Mouse (Mus musculus): ENCODE measurements at regions not wholly inside any gene's neighbourhood (a gene's known extent, or its start where the extent isn't known, plus 50 kb on each side); places are given as distances from the start of the nearest gene placed in this dataset.
A peak's percentile ranks its signal among the peaks of the same experiment; 100 is the strongest.
"Not testable (repeated sequence)": the region's sequence is repeated elsewhere in the genome, so short reads cannot be mapped to it uniquely, and the experiment has no call there.

GRCm38 (mm10) chr5:13654173-13654572 is 137.2 kb upstream of the Speer3 start:
- H3K27ac ChIP-seq, result no peak overlapping the region
- no peak overlapping the region for H3K9ac ChIP-seq
- no peak overlapping the region for H3K4me2 ChIP-seq
- H3K36me3 ChIP-seq, result no peaks in the 10 kb centered on the region
- no peaks in the 10 kb centered on the region for H3K27me3 ChIP-seq
- peak; percentile 49; the same call in 1 of the 2 replicates for ATAC-seq (ENCODE audit: borderline replicate concordance, extremely low read depth, low FRiP score, low TSS enrichment)
- no peak overlapping the region for H3K4me3 ChIP-seq
- peaks cover 4% of the 10 kb centered on the region; the same call in 1 of the 2 replicates for H3K4me1 ChIP-seq
- no peaks in the 10 kb centered on the region for H3K9me3 ChIP-seq

- not testable (repeated sequence) for H3K27me3 ChIP-seq
These were observed 133.1 kb upstream of the Speer3 start for GRCm38 (mm10) chr5:13658301-13658700.

GRCm38 (mm10) chr5:13659514-13659913 is 131.9 kb upstream of the Speer3 start:
- Histone ChIP-seq H3K9ac (no peak overlapping the region), H3K27ac (no peak overlapping the region), H3K9me3 (no peaks in the 10 kb centered on the region), H3K36me3 (no peaks in the 10 kb centered on the region), H3K4me3 (no peak overlapping the region), H3K4me2 (no peak overlapping the region), H3K4me1 (no peaks in the 10 kb centered on the region), H3K27me3 (no peaks in the 10 kb centered on the region)
- WGBS, result 49% methylated on average over 1 of the region's 1 CpGs
- no peak for ATAC-seq (ENCODE audit: borderline replicate concordance, extremely low read depth, low FRiP score, low TSS enrichment)

More at GRCm38 (mm10) chr5:13658301-13658700, 133.1 kb upstream of the Speer3 start:
- not testable (repeated sequence) for H3K4me3 ChIP-seq; H3K9ac ChIP-seq; H3K4me1 ChIP-seq; ATAC-seq (ENCODE audit: borderline replicate concordance, extremely low read depth, low FRiP score, low TSS enrichment); H3K9me3 ChIP-seq; H3K36me3 ChIP-seq; H3K27ac ChIP-seq; H3K4me2 ChIP-seq
- WGBS, result 89% methylated on average over 7 of the region's 7 CpGs

- no peak for ATAC-seq (ENCODE audit: borderline replicate concordance, extremely low read depth, low FRiP score, low TSS enrichment)
- Histone ChIP-seq H3K4me3 (no peak overlapping the region), H3K9ac (no peak overlapping the region), H3K4me2 (no peak overlapping the region), H3K9me3 (no peaks in the 10 kb centered on the region), H3K36me3 (no peaks in the 10 kb centered on the region), H3K27ac (no peak overlapping the region), H3K27me3 (no peaks in the 10 kb centered on the region), H3K4me1 (no peaks in the 10 kb centered on the region)
- 93% methylated on average over 1 of the region's 1 CpGs for WGBS
These were observed 124.0 kb upstream of the Speer3 start for GRCm38 (mm10) chr5:13667444-13667843.

- no peak overlapping the region for H3K4me3 ChIP-seq
- H3K9ac ChIP-seq, result no peak overlapping the region
- H3K4me2 ChIP-seq, result no peak overlapping the region
- H3K36me3 ChIP-seq, result no peaks in the 10 kb centered on the region
- no peak for ATAC-seq (ENCODE audit: borderline replicate concordance, extremely low read depth, low FRiP score, low TSS enrichment)
- H3K4me1 ChIP-seq, result no peaks in the 10 kb centered on the region
- no peak overlapping the region for H3K27ac ChIP-seq
- no peaks in the 10 kb centered on the region for H3K9me3 ChIP-seq
- H3K27me3 ChIP-seq, result no peaks in the 10 kb centered on the region
These were observed 122.6 kb upstream of the Speer3 start for GRCm38 (mm10) chr5:13668840-13669239.

- no peaks in the 10 kb centered on the region for H3K4me1 ChIP-seq
- no peak for ATAC-seq (ENCODE audit: borderline replicate concordance, extremely low read depth, low FRiP score, low TSS enrichment)
- H3K36me3 ChIP-seq, result no peaks in the 10 kb centered on the region
- H3K9me3 ChIP-seq, result no peaks in the 10 kb centered on the region
- no peak overlapping the region for H3K9ac ChIP-seq
- no peaks in the 10 kb centered on the region for H3K27me3 ChIP-seq
- WGBS, result 45% methylated on average over 5 of the region's 5 CpGs
- no peak overlapping the region for H3K27ac ChIP-seq
- H3K4me3 ChIP-seq, result no peak overlapping the region
- H3K4me2 ChIP-seq, result no peak overlapping the region
These were observed 100.3 kb upstream of the Speer3 start for GRCm38 (mm10) chr5:13690929-13691806.

GRCm38 (mm10) chr5:13694847-13695246 is 96.6 kb upstream of the Speer3 start:
- WGBS, result 43% methylated on average over 5 of the region's 5 CpGs
- no peak overlapping the region for H3K4me2 ChIP-seq
- no peaks in the 10 kb centered on the region for H3K27me3 ChIP-seq
- no peaks in the 10 kb centered on the region for H3K9me3 ChIP-seq
- no peaks in the 10 kb centered on the region for H3K4me1 ChIP-seq
- ATAC-seq (ENCODE audit: borderline replicate concordance, extremely low read depth, low FRiP score, low TSS enrichment), result no peak
- H3K36me3 ChIP-seq, result no peaks in the 10 kb centered on the region
- no peak overlapping the region for H3K4me3 ChIP-seq
- H3K9ac ChIP-seq, result no peak overlapping the region
- no peak overlapping the region for H3K27ac ChIP-seq

Measured in lung, embryonic 15.5 days (tissue).